Mouse (Mus musculus) midbrain, embryonic 16.5 days (tissue): ENCODE measurements around the gene Cfi. TPM values are rescaled to one million over a fixed set of nuclear protein-coding genes. Genes with fewer than 3 reads are reported as not detected.

Experiments used
- polyA plus RNA-seq: library from polyadenylated mRNA; unstranded; fragments of >200 nt; fragmentation: Nextera tagmentation; extraction: Ambion mirVana; gene quantifications from 2 replicates; pipeline ENCODE4 v1.2.1, GENCODE M21; 2015

Gene Cfi
- polyA plus RNA-seq, 1 experiment from 2014 or later = 0.45 TPM

Other genes with a start within 250 kb of the Cfi start
- gene Egf, start 80.6 kb upstream of the Cfi start, polyA plus RNA-seq = 1.8 and 2.2 TPM in 2 replicates
- gene Lrit3, start 31.9 kb upstream of the Cfi start, polyA plus RNA-seq = not detected in 2 replicates
- gene Rrh, start 13.3 kb upstream of the Cfi start, polyA plus RNA-seq = 0.16 and 0.19 TPM in 2 replicates
- 34.7 and 34.9 TPM in 2 replicates for gene Gar1, start 4.5 kb upstream of the Cfi start, polyA plus RNA-seq
- gene Pla2g12a, start 42.7 kb downstream of the Cfi start, polyA plus RNA-seq = 38.4 and 39.4 TPM in 2 replicates
- 16.5 and 17.5 TPM in 2 replicates for gene Casp6, start 65.5 kb downstream of the Cfi start, polyA plus RNA-seq
- 4.6 and 7.3 TPM in 2 replicates for gene Mcub, start 134.3 kb downstream of the Cfi start, polyA plus RNA-seq
- gene Sec24b, start 225.7 kb downstream of the Cfi start, polyA plus RNA-seq = 31.0 and 32.9 TPM in 2 replicates